Mouse (Mus musculus): ENCODE results near the gene Cebpb. TPM values are rescaled to one million over a fixed set of nuclear protein-coding genes. Genes with fewer than 3 reads are reported as not detected.

Gene Cebpb
- polyA plus RNA-seq, 1 experiment = 16.7 TPM

GRCm38 (mm10) chr2:167697902-167698301 lies 9.2 kb downstream of the Cebpb start:
- H3K4me3 ChIP-seq (ENCODE audit: insufficient read depth, low read length) = no peak overlapping the region

GRCm38 (mm10) chr2:167700018-167700417 lies 11.3 kb downstream of the Cebpb start:
- no peaks in the 10 kb centered on the region for H3K4me1 ChIP-seq (ENCODE audit: control insufficient read depth, insufficient read depth, low read length)
- TF ChIP-seq CTCF (IDR thresholded peaks at IDR 0.05; ENCODE audit: extremely low read depth, insufficient read depth, low read length) (no peak), POLR2A (IDR thresholded peaks at IDR 0.05; ENCODE audit: extremely low read depth, insufficient read depth, low read length) (no peak)
- no peak overlapping the region for H3K4me3 ChIP-seq (ENCODE audit: insufficient read depth, low read length)
- H3K27ac ChIP-seq (ENCODE audit: insufficient read depth, low read length) = no peak overlapping the region

More at GRCm38 (mm10) chr2:167697902-167698301, 9.2 kb downstream of the Cebpb start:
- no peak overlapping the region for H3K27ac ChIP-seq (ENCODE audit: insufficient read depth, low read length)
- no peaks in the 10 kb centered on the region for H3K4me1 ChIP-seq (ENCODE audit: control insufficient read depth, insufficient read depth, low read length)
- no peak for TF ChIP-seq CTCF (IDR thresholded peaks at IDR 0.05; ENCODE audit: extremely low read depth, insufficient read depth, low read length)
- TF ChIP-seq POLR2A (IDR thresholded peaks at IDR 0.05; ENCODE audit: extremely low read depth, insufficient read depth, low read length) = no peak

GRCm38 (mm10) chr2:167701472-167701871 lies 12.8 kb downstream of the Cebpb start:
- TF ChIP-seq POLR2A (IDR thresholded peaks at IDR 0.05; ENCODE audit: extremely low read depth, insufficient read depth, low read length) (no peak), CTCF (IDR thresholded peaks at IDR 0.05; ENCODE audit: extremely low read depth, insufficient read depth, low read length) (no peak)
- Histone ChIP-seq H3K4me3 (ENCODE audit: insufficient read depth, low read length) (no peak overlapping the region), H3K4me1 (ENCODE audit: control insufficient read depth, insufficient read depth, low read length) (no peaks in the 10 kb centered on the region), H3K27ac (ENCODE audit: insufficient read depth, low read length) (no peak overlapping the region)

GRCm38 (mm10) chr2:167702126-167702525 lies 13.4 kb downstream of the Cebpb start:
- Histone ChIP-seq H3K4me3 (ENCODE audit: insufficient read depth, low read length) (no peak overlapping the region), H3K4me1 (ENCODE audit: control insufficient read depth, insufficient read depth, low read length) (no peaks in the 10 kb centered on the region), H3K27ac (ENCODE audit: insufficient read depth, low read length) (no peak overlapping the region)
- TF ChIP-seq POLR2A (IDR thresholded peaks at IDR 0.05; ENCODE audit: extremely low read depth, insufficient read depth, low read length) = no peak
- no peak for TF ChIP-seq CTCF (IDR thresholded peaks at IDR 0.05; ENCODE audit: extremely low read depth, insufficient read depth, low read length)

GRCm38 (mm10) chr2:167704409-167704808 lies 15.7 kb downstream of the Cebpb start:
- TF ChIP-seq POLR2A (IDR thresholded peaks at IDR 0.05; ENCODE audit: extremely low read depth, insufficient read depth, low read length) (no peak), CTCF (IDR thresholded peaks at IDR 0.05; ENCODE audit: extremely low read depth, insufficient read depth, low read length) (no peak)
- H3K27ac ChIP-seq (ENCODE audit: insufficient read depth, low read length) = no peak overlapping the region
- no peak overlapping the region for H3K4me3 ChIP-seq (ENCODE audit: insufficient read depth, low read length)
- no peaks in the 10 kb centered on the region for H3K4me1 ChIP-seq (ENCODE audit: control insufficient read depth, insufficient read depth, low read length)

- no peak overlapping the region for H3K27ac ChIP-seq (ENCODE audit: insufficient read depth, low read length)
- H3K4me1 ChIP-seq (ENCODE audit: control insufficient read depth, insufficient read depth, low read length) = no peaks in the 10 kb centered on the region
- no peak for TF ChIP-seq CTCF (IDR thresholded peaks at IDR 0.05; ENCODE audit: extremely low read depth, insufficient read depth, low read length)
- TF ChIP-seq POLR2A (IDR thresholded peaks at IDR 0.05; ENCODE audit: extremely low read depth, insufficient read depth, low read length) = no peak
- no peak overlapping the region for H3K4me3 ChIP-seq (ENCODE audit: insufficient read depth, low read length)
These were observed 17.6 kb downstream of the Cebpb start for GRCm38 (mm10) chr2:167706183-167706939.

GRCm38 (mm10) chr2:167708373-167708772 lies 19.7 kb downstream of the Cebpb start:
- no peaks in the 10 kb centered on the region for H3K4me1 ChIP-seq (ENCODE audit: control insufficient read depth, insufficient read depth, low read length)
- no peak overlapping the region for H3K4me3 ChIP-seq (ENCODE audit: insufficient read depth, low read length)
- H3K27ac ChIP-seq (ENCODE audit: insufficient read depth, low read length) = no peak overlapping the region
- TF ChIP-seq CTCF (IDR thresholded peaks at IDR 0.05; ENCODE audit: extremely low read depth, insufficient read depth, low read length) = no peak
- TF ChIP-seq POLR2A (IDR thresholded peaks at IDR 0.05; ENCODE audit: extremely low read depth, insufficient read depth, low read length) = no peak

GRCm38 (mm10) chr2:167709969-167710368 lies 21.3 kb downstream of the Cebpb start:
- H3K4me3 ChIP-seq (ENCODE audit: insufficient read depth, low read length) = no peak overlapping the region
- TF ChIP-seq POLR2A (IDR thresholded peaks at IDR 0.05; ENCODE audit: extremely low read depth, insufficient read depth, low read length) (no peak), CTCF (IDR thresholded peaks at IDR 0.05; ENCODE audit: extremely low read depth, insufficient read depth, low read length) (no peak)
- H3K4me1 ChIP-seq (ENCODE audit: control insufficient read depth, insufficient read depth, low read length) = no peaks in the 10 kb centered on the region
- H3K27ac ChIP-seq (ENCODE audit: insufficient read depth, low read length) = no peak overlapping the region

GRCm38 (mm10) chr2:167710574-167710973 lies 21.9 kb downstream of the Cebpb start:
- Histone ChIP-seq H3K4me1 (ENCODE audit: control insufficient read depth, insufficient read depth, low read length) (no peaks in the 10 kb centered on the region), H3K4me3 (ENCODE audit: insufficient read depth, low read length) (no peak overlapping the region), H3K27ac (ENCODE audit: insufficient read depth, low read length) (no peak overlapping the region)
- TF ChIP-seq POLR2A (IDR thresholded peaks at IDR 0.05; ENCODE audit: extremely low read depth, insufficient read depth, low read length) = no peak
- TF ChIP-seq CTCF (IDR thresholded peaks at IDR 0.05; ENCODE audit: extremely low read depth, insufficient read depth, low read length) = no peak
